Comparison of ENCODE assay signal across 13 mouse cellular contexts in genomic region chr10:122939546-122939945, GRCm38 (mm10).
"Had no signal": no experiment of that assay in that cellular context is flagged by ENCODE, and none has a peak within 500 bp of the region (broad histone marks: within the 10 kb centered on the region; RNA-seq: fewer than 3 reads in every experiment).

No protein-coding gene starts in this region.

- ATAC-seq: liver, embryonic 12.5 days; midbrain, embryonic 15.5 days had no signal

- H3K4me1 ChIP-seq: hindbrain, embryonic 15.5 days; liver, embryonic 12.5 days; midbrain, embryonic 15.5 days had no signal

- H3K36me3 ChIP-seq: hindbrain, embryonic 15.5 days; limb, embryonic 15.5 days; liver, embryonic 12.5 days; midbrain, embryonic 15.5 days; neural tube, embryonic 12.5 days had no signal

- H3K4me3 ChIP-seq: hindbrain, embryonic 15.5 days; left cerebral cortex, adult 2 months; limb, embryonic 15.5 days; liver, embryonic 12.5 days; megakaryocyte, embryonic 14.5 days; midbrain, embryonic 15.5 days; neural tube, embryonic 12.5 days had no signal

- H3K27ac ChIP-seq: hindbrain, embryonic 15.5 days; left cerebral cortex, adult 2 months; limb, embryonic 15.5 days; liver, embryonic 12.5 days; macrophage; midbrain, embryonic 15.5 days; neural tube, embryonic 12.5 days had no signal

- H3K9me3 ChIP-seq: hindbrain, embryonic 15.5 days; limb, embryonic 15.5 days; liver, embryonic 12.5 days; megakaryocyte, embryonic 14.5 days; midbrain, embryonic 15.5 days; neural tube, embryonic 12.5 days had no signal

- H3K27me3 ChIP-seq: hindbrain, embryonic 15.5 days; limb, embryonic 15.5 days; liver, embryonic 12.5 days; megakaryocyte, embryonic 14.5 days; midbrain, embryonic 15.5 days had no signal

- H3K9ac ChIP-seq: hindbrain, embryonic 15.5 days; limb, embryonic 15.5 days; liver, embryonic 12.5 days; lung, embryonic 14.5 days; midbrain, embryonic 15.5 days; neural tube, embryonic 12.5 days had no signal

- H3K4me2 ChIP-seq: hindbrain, embryonic 15.5 days; limb, embryonic 15.5 days; liver, embryonic 12.5 days; lung, embryonic 14.5 days; midbrain, embryonic 11.5 days; midbrain, embryonic 15.5 days; neural tube, embryonic 12.5 days had no signal

- DNase-seq: lung, embryonic 14.5 days; lung, postnatal 10 days; retina, postnatal 1 day; thymus, postnatal 14 days had no signal
